Mouse (Mus musculus) layer of hippocampus, postnatal 25 days (tissue): Measurements from ENCODE around the gene Ckap2. TPM values are rescaled to one million over a fixed set of nuclear protein-coding genes. Genes with fewer than 3 reads are reported as not detected.

Source experiments
- DNase-seq, 2 experiments: peaks; one replicate each; pipeline ENCODE4 v3.0.0; 2022; ENCODE audit warnings: mixed read lengths in 2 of 2, low spot score in 1 of 2; ENCODE audit errors: extremely low spot score in 1 of 2
- total RNA-seq, 2 experiments: library from RNA; stranded (reverse); gene quantifications; 2 replicates each; pipeline ENCODE4 v1.2.3; 2021

Ckap2 gene
- 1 to 10 TPM; 1.4 to 1.9 TPM for total RNA-seq

DNA sequence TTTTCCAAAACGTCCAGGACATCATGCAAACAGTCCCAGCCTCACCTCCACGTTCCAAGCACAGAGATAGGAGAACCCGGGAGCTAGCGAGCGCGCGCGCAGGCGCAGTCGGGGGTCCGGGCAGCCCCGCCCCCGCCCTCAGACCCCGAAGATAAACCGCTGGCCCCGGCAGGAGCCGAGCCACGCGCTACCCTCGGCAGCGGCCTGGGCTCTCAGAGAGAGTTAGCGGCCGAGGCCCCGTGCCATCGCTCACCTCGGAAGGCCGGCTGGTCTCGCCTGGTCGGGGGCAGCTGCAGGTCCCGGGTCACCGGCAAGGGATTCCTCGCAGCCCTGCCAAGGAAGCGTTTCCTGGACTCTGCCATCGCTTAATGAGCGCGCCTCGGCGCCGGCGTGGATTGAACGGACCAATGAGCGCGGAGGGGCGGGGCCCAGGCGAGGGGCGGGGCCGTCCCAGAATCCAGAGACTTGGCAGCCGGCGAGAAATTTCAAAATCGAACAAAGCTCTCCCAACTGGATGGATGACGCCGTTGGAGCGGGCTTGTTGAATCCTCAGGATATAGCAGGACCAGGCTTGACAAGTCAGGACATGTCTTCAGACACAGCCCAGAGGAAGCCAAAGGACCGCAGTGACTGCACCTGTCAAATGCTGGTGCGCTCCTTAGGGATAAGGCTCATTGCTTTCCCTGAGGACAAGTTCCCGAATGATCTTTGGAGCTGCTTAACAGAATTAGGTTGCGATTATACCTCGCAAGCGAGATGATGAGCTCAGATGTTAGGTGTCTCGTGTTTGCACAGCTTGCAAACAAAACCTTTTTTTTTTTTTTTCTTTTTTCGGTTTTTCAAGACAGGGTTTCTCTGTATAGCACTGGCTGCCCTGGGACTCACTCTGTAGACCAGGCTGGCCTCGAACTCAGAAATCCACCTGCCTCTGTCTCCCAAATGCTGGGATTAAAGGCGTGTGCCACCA lies at the start of gene Ckap2:
Gene Ckap2, minus strand, starts transcription at position 389 of the 967 bp plus-strand sequence.
- peak; percentile 74 to 77 for DNase-seq

DNA sequence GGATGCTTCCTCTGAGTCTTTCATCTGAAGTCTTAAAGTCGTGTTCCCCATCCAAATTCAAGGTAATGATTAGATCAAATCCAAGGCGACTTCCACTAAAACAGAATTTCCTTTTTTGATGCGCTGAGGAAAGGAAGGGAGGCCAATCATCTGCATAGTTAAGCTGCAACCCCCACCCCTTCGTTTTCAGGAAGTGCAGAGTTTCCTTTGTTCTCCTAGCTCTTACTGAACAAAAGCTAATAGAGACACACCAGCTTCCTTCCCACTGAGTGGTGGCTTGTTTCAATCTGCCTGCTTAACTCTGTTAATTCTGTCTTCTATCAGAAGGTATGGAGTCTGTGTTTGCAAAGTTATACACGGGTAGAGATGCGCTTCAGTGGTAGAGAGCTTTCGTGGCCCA lies 43.0 kb upstream of the Ckap2 start:
- no peak for DNase-seq

DNA sequence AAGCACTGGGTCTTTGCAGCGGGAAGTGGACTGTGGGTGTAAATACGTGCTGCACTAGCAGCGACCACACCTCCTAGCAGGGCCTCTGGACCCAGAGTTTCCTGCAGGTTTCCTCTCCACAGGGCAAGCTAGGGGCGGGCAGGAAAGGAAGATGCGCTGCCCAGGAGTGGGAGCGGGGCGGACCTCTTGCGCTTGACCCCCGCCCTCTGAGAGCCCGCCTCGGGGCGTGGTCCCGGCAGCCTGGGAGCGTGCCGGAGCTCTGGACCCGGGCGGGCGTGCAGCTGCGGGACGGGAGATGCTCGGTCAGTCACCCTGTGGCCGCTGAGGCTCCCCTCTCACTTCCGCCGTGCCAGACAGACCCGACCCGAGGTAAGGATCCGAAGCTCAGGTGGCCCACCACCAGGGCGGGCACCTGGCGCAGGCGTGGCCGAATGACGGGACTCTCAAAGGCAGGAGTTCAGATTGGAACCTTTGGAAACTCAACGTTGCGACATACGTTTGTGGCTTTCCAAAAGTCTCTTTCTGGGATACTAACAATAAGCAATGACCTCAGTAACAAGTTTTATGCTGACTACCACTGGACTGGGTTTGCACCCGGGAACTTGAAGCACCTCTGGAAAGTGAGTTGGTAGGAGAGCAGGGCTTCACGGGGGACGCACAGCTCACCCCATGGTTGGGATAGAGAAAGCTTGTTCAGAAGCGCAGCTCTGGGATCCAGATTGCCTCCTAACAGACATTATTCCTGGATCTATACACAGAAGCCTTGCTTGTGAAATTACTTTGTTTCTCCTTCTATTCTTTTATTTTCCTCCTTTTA lies 41.6 kb upstream of the Ckap2 start, which contains the start of gene Thsd1:
Gene Thsd1, plus strand, starts transcription at position 253 of the 817 bp plus-strand sequence.
- DNase-seq, result peak in 1 of 2 experiments; percentile 4

DNA sequence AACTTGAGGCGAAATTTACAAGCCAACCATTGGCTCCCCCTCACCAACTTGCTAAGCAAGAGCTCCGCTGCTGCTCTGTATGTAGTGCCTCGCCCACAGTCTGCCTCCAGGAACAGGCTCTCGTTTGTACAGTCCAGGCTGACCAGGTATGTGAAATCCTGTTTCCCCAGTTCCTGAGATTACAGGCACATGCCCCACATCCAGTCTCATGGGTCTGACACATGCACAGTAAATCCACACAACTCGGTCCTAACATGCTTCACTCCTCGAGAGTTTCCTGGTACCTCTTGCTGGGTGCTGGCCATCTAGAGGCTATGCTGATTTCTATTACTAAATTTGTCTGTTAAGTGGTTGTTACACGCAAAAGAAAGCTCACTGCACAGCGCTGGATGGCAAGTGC lies 40.7 kb upstream of the Ckap2 start:
- no peak for DNase-seq

DNA sequence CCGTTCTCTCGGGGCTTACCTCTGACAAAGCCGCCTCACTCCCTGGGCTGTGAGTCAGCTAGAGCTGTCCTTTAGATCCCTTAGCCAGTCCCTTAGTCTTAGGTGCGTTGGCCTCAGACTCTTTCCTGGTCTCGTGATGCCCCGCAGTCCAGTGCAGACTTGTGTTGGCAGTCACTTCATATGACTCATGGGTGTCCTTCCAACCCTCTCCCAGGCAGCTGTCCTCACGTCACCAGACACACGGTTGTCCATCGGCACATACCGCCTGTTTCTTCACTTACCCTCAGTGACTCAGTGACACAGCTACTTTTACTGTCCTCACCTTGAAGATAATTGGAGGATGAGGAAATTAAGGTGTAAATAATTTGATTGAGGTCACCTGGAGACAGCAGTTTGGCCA lies 29.2 kb upstream of the Ckap2 start:
- no peak for DNase-seq

DNA sequence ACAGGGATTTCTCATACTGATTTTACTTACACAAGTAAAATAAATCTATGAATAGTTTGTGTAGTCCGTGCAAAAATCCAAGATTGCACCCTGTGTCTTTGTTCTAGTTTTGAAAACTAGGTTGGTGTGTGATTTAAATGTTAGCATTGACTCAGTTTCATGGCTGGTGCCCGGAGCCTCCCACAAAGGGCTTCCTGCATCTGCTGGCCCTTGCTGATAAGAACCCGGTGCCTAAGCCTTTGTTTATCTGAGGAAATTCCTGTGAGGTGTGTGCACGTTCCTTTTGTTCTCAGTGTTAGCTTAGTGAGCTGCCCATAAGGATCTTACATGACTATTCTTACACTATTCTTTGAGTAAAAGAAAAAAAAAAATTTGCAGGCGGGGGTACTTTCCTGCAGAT lies 23.4 kb upstream of the Ckap2 start:
- DNase-seq, result no peak

DNA sequence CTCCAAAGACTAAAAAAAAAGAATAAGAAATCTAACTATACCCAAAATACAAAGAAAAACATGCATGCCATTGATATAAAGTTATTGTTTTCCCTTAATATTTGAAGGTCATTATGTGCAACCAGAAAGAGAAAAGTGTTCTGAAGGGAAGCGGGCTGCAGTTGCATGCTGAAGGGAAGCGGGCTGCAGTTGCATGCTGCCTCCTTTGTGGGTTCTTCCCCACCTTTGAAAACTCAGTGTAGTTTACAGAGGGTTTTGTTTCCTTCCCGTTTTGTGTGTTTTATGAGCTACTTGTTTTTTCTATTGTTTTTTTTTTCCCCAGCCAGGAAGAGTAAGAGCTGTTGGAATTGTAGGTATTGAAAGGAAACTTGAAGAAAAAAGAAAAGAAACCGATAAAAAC lies 21.9 kb upstream of the Ckap2 start:
- DNase-seq, result no peak

DNA sequence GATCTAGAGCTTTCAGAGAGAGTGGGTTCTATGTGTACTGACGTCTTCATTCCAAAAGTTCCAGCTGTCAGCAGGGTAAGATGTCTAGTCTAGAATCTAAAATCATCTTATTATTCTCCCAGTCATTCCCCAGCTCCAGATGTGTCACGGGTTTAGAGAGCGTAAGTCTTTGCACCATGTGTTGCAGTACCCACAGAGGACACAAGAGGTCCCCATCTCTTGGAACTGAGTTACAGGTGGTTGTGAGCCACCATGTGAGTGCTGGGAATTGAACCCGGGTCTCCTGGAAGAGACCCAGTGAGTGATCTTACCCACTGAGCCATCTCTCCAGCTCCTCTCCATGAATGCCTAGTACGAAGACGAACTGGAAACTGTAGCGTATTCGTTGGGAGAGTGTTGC lies 13.9 kb upstream of the Ckap2 start:
- DNase-seq, result no peak

DNA sequence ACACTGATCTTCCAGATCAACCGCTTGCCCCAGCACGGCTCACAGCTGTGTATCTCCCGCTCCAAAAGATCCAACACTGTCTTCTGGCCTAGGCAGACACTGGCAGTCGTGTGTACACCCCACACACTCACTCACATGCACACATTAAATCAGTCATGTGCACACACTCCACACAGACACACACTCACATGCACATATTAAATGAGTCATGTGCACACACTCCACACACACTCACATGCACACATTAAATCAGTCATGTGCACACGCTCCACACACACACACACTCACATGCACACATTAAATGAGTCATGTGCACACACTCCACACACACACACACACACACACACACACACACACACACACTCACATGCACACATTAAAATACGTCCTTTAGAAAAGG lies 12.3 kb upstream of the Ckap2 start:
- DNase-seq, result no peak

DNA sequence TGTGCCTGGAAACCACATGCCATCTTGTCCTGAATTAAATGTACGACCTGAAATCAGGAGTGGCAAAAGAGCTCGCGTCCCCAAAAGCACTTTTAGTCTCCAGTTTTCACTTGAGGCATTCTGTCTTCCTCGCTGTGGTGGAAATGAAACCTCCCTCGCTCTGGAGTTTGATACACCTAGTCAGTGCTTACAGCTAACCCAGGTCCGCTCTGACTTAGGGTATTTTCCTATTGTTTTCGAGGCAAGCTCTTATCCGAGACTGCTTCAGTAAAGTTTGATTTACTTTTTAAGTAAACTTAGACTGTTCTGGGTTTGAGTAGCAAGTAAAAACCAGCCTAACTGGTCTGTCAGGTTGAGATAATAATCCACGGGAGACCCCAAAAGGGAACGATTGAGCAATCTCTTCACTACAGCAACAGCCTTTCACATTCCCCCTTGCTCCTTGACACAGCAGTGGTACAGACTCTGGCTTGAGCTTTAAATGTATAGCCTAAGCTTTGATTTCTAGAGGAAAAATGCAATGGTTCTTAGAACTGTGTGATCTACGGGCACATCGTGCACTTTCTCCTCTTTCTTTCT lies 7.9 kb upstream of the Ckap2 start:
- DNase-seq, result peak in 1 of 2 experiments; percentile 10

DNA sequence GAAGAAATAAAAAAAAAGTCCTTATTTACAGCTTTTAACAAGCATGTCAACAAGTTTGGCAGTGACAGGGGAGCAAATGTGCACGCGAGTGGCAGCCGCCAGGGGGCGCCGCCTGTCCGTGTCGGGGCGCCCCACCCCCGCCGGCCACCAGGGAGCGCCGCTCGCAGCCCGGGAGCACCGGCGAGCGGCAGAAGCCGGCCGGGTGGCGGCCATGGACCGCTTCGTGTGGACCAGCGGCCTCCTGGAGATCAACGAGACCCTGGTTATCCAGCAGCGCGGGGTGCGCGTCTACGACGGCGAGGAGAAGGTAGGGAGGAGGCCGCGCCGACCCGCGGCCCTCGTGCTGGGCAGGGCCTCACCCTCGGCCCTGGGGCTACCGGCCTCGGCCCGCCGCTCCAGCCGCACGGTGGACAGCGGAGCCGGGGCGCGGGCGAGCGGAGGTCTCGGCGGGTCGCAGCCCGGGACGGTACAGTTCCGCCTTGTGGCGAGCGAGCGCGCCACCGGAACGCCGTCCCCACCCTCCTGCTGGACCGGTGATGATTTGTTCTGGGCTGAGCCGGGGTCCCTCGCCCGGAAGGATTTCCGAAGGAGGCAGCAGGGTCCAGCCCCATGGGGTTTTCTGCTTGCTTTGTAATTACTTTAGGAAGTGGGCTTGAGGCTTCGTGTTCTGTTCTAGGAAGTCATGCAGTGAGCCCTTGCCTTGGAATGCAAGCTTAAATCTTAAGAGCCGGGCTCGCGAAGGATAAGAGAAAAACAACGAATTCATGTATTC lies 7.2 kb upstream of the Ckap2 start, which contains the start of gene Vps36:
Gene Vps36, plus strand, starts transcription at position 150 of the 772 bp plus-strand sequence.
- DNase-seq, result peak; percentile 90 to 93

DNA sequence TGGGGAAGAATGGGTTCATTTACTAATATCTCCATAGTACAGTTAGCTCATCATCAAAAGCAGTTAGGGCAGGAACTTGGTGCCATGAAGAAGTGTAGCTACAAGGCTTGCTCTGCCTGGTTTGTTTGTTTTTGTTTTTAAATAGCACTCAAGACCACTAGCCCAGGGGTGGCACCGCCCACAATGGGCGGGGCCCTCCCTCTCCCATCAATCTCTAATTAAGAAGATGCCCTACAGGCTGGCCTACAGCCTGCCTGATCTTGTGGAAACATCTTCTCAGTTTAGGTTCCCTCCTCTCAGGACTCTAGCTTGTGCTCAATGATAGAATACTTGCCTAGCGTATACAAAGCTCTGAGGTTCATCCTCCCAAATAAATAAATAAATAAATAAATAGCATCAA lies 735 bp downstream of the Ckap2 start:
- DNase-seq, result no peak

DNA sequence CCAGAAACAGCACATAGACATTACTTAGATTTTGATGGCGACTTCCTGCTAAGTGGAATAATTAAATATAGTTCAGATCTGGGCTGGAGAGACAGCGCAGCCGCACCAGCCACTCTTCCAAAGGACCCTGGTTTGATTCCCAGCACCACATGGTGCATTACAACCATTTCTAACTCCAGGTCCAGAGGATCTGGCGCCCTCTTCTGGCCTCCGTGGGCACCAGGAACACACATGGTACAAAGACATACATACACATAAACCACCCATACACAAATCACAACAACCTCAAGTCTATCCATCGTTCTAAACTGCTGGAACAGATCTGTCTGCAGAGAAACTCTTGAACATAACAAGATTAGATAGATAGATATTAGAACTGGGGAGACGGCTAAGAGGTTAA lies 9.7 kb downstream of the Ckap2 start:
- no peak for DNase-seq

DNA sequence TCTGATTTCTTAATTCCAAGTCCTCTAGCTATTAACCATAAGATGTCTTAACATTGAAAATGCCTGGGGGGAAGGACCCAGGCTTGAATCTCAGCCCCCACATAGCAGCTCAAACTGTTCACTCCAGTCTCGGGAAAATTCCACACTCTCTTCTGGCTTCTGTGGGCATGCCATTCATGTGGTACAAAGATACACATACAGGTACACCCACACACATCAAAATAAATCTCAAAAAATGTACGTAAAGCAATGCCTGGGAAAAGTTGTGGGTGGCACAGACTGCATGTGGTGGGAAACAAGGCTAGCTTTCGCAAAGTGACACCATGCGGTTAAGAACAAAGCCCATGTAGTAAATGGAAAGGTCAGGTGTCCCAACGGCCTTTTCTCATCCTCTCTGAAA lies 16.5 kb downstream of the Ckap2 start:
- no peak for DNase-seq

DNA sequence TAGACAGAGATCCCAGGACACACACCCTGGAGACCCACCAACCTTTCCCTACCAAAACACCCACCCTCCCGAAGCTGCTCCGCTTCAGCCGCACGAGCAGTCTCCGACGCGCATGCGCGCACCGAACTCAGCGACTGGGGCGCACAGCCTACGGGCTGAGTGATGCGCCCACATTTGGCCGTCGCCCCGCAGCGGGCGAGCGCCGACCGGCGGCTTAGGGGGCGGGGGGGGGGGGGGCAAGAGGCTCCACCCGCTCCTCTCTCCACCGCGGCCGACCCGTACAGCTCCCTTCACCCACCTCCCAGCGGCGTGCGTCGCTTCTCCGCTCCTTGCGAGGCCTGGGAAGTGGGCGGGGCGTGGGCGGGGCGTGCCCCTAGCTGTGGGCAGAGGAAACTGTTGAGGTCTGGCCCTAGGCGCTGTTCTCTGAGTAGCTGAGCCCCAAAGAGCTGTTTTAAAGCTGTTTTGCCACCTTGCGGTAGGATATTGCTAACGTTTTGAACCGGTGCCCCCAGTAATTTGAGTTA lies 19.5 kb downstream of the Ckap2 start, which contains the start of gene Nek3:
Gene Nek3, minus strand, starts transcription at position 356 of the 524 bp plus-strand sequence.
- peak; percentile 63 to 80 for DNase-seq

DNA sequence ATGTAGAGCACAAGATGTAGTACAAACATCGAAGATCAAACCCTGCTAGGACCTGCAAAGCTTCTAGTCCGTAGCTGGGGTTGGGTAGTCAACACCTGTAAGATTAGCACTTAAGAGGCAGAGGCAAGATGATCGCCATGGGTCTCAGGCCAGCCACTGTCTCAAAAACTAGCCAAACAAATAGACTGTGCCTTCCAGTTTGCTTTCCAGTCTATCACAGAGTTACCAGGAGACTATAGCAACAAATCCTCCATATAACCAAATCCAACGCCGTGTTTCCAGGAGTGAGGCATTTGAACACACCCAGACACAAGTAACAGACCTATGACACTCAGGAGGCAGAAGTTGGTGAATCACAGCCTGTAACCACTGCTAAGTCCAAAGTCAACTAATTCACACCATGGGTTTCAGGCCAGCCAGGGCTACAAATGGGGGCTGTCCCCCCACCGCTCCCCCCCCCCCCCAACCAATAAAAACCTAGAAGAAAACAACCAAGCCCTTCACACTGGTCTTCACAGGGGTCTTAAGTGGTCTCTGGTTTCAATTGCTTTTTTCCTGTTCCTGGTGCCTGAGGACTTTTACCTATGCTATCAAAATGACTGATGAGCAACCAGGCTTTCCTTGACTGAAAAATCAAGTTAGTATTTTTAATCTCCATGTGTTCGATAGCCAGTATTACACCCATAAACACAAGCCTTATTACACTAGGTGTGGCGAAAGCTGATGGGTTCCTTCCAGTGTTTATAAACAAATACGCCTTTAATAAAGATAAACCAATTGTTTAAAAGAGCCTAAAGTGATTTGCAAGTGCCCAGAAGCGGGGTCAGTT lies 20.2 kb downstream of the Ckap2 start:
- no peak for DNase-seq

DNA sequence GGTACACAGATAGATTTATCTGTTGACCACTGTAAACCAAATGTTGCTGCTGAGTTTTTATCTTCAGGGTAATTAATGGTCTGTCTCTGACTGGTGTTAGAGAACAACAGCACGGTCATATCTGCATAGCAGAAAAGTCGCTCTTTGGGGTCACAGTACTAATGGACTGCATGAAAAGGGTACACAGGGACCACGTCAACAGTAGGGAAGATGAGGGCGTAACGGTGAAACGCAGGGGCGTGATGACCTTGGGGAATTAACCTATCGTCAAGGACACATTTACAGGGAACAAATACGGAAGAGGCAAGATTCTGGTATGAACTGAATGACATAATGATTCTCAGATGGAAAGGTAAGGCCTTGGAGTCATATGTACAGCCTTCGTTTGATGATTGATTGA lies 21.2 kb downstream of the Ckap2 start:
- DNase-seq, result no peak

DNA sequence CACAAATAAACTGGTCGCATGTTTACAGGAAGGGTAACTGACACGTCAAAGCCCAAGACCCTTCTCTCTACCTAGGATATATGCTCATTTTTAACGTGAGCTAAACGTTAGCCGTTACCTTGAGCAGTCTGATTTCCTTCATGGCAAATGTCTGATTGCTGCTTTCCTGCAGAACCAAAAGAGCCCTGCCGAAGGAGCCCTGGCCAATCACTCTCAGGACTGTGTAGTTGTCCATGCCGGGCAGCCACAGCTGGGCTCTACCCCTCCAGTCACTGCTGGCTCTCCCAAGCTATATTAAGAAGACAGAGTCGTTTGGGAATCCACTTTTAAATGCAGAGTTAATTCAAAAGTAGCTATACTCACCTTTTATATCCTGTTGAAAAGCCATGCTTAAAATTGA lies 23.4 kb downstream of the Ckap2 start:
- DNase-seq, result no peak

DNA sequence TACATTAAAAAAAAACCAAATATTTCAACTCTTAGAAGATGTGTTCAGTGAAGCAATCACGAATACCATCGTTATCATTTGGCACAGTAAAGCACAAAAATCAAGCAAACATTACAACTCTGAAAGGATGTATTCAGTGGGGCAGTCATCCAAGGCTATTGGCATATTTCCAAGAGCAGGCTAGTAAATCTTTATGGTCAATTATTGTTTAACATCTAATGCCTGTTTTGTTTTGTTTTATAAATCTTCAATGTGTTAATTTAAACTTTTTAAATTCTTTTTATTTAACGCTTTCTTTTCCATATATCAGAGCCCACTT lies 35.3 kb downstream of the Ckap2 start:
- DNase-seq, result no peak
